Mouse (Mus musculus) E14TG2a.4 (cell line): ENCODE results near the gene Fyn.

Source experiments
- H3K27me3 ChIP-seq: 2 replicates; pipeline ENCODE4 v1.6.1; 2014; ENCODE audit warnings: low read length, control low read depth; ENCODE audit not compliant: insufficient read depth
- H3K36me3 ChIP-seq: 2 replicates; pipeline ENCODE4 v1.6.1; 2014; ENCODE audit warnings: low read length, control low read depth; ENCODE audit not compliant: insufficient read depth
- H3K4me1 ChIP-seq: replicated peaks from 2 replicates; pipeline ENCODE4 v1.6.1; 2014; ENCODE audit warnings: low read depth, low read length, control low read depth
- H3K4me3 ChIP-seq: replicated peaks from 2 replicates; pipeline ENCODE4 v1.5.1; 2014; ENCODE audit warnings: mild to moderate bottlenecking, low read length
- H3K9me3 ChIP-seq: 2 replicates; pipeline ENCODE4 v1.6.1; 2014; ENCODE audit warnings: low read length, control low read depth
- CTCF ChIP-seq: conservative IDR thresholded peaks from 2 replicates; pipeline ENCODE4 v1.5.1; 2014; ENCODE audit warnings: low read length
- NANOG ChIP-seq: IDR thresholded peaks from 2 replicates; pipeline ENCODE4 v1.6.1; 2014; ENCODE audit warnings: borderline replicate concordance, low read length, mixed read lengths
- POU5F1 ChIP-seq: IDR thresholded peaks from 2 replicates; pipeline ENCODE4 v1.6.1; 2014; ENCODE audit warnings: low read length, borderline replicate concordance

The Fyn gene

DNA sequence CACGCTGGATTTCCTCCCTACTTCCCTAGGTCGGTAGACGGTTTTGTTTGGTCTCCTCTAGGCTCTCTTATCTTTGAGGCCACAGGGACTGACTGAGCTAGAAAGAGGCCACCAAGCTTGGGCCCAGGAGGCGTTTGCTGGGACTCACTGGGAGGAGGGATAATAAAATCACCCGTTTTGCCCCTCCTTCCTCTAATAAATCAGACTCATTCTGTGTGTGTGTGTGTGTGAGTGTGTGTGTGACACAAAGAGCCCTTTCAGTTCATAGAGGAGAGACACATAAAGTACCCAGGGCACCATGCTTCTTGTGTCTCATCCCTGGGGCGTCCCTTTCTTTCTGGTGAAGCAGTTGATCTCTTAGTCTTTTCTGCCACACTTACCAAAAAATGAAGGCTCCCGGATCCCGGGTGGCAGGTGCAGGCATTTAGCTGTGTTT lies 2.1 kb downstream of the Fyn start:
- TF ChIP-seq POU5F1: no peak
- peaks cover 16% of the 10 kb centered on the region for H3K4me1 ChIP-seq
- H3K9me3 ChIP-seq: no peaks in the 10 kb centered on the region
- peaks cover 5% of the 10 kb centered on the region; the same call in 1 of the 2 replicates for H3K36me3 ChIP-seq
- H3K27me3 ChIP-seq: peaks cover 43% of the 10 kb centered on the region
- peak overlapping the region; percentile 91 for H3K4me3 ChIP-seq

DNA sequence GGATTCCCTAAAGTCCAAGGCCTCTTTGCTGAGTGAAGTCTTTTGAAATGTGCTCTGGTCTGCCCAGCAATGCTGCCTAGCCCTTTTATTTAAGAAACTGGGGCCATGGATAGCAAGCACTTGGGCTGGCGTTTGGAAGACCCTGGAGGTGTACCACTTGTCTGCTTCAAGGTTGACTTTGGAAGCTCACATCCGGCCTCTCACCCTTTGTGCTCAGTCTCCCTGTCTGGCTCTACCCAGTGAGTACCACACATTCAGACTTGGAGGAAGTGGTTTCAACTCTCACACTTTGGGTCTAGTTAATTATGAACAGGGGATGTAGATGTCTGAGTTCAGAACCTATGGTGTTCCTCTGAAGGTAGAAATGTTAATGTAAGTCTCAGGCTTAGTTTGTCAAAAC lies 2.8 kb downstream of the Fyn start:
- Histone ChIP-seq H3K4me3 (no peak overlapping the region), H3K36me3 (peaks cover 5% of the 10 kb centered on the region; the same call in 1 of the 2 replicates), H3K9me3 (no peaks in the 10 kb centered on the region), H3K4me1 (peaks cover 16% of the 10 kb centered on the region), H3K27me3 (peaks cover 39% of the 10 kb centered on the region)
- TF ChIP-seq CTCF: no peak
- no peak for TF ChIP-seq POU5F1
- no peak for TF ChIP-seq NANOG

DNA sequence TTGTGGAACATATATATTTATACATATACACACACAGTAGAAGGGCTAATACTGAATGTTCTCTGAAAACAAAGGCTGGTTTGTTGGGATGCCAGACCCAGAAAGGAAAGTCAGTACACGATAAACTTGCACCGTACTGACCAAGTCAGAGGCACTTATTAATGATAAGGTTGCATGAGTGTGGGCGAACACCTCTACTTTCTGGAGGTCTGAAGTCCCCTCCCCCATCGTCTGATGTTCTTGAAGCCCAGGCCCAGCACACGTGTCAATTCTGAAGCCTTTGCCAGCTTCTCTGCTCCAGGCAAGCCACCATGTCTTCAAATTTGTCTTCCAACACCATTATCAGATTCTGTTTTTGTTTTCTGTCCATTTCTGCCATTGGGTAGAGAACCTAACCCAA lies 3.3 kb downstream of the Fyn start:
- Histone ChIP-seq H3K4me1 (peaks cover 16% of the 10 kb centered on the region), H3K9me3 (no peaks in the 10 kb centered on the region), H3K4me3 (no peak overlapping the region), H3K27me3 (peaks cover 35% of the 10 kb centered on the region), H3K36me3 (peaks cover 5% of the 10 kb centered on the region; the same call in 1 of the 2 replicates)
- TF ChIP-seq POU5F1: no peak
- TF ChIP-seq CTCF: no peak
- no peak for TF ChIP-seq NANOG

DNA sequence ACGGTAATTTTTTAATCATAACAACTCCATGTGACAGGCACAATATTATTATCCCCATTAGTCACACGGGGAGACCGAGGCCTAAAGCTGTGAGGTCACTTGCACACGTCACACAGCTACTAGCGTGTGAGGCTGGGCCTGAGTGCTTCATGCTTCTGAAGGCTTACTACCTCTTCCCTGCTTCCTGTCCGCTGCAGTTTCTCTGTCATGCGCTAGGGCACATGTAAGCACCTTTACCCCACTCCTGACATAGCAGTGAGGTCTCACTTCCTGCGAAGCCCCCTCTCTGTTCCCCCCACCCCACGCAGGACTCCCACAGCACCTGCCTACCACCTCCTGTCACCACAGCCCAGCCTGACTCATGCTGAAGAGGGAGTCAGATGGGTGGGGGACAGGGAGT lies 8.0 kb downstream of the Fyn start:
- TF ChIP-seq CTCF: no peak
- no peak for TF ChIP-seq POU5F1
- TF ChIP-seq NANOG: no peak
- H3K4me1 ChIP-seq: peaks cover 9% of the 10 kb centered on the region

DNA sequence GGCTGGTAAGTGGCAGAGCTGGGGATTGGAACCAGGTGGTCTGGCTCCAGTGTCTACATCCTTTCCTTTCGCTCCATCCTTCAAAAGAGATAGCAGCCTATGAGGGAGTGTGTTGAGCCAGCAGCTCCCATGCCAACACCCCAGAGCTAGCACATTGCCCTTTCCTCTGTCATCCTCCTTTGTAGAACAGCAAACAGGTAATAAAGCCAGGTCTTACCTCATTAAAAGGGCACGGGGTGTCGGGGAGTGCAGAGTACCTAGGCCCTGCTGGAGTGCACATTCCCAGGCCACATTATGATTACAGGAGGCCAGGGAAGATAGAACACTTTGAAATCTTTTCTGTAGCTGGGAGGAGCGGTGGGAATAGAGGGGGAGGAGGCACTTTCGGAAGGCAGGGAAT lies 8.6 kb downstream of the Fyn start:
- no peak overlapping the region for H3K4me3 ChIP-seq
- H3K9me3 ChIP-seq: no peaks in the 10 kb centered on the region
- H3K36me3 ChIP-seq: peaks cover 3% of the 10 kb centered on the region; the same call in 1 of the 2 replicates
- H3K27me3 ChIP-seq: peaks cover 3% of the 10 kb centered on the region; the same call in 1 of the 2 replicates
- H3K4me1 ChIP-seq: peaks cover 9% of the 10 kb centered on the region
- TF ChIP-seq CTCF (no peak), POU5F1 (no peak), NANOG (no peak)

More for the DNA sequence above, 8.0 kb downstream of the Fyn start:
- Histone ChIP-seq H3K4me3 (no peak overlapping the region), H3K27me3 (peaks cover 7% of the 10 kb centered on the region), H3K36me3 (peaks cover 5% of the 10 kb centered on the region; the same call in 1 of the 2 replicates), H3K9me3 (no peaks in the 10 kb centered on the region)

DNA sequence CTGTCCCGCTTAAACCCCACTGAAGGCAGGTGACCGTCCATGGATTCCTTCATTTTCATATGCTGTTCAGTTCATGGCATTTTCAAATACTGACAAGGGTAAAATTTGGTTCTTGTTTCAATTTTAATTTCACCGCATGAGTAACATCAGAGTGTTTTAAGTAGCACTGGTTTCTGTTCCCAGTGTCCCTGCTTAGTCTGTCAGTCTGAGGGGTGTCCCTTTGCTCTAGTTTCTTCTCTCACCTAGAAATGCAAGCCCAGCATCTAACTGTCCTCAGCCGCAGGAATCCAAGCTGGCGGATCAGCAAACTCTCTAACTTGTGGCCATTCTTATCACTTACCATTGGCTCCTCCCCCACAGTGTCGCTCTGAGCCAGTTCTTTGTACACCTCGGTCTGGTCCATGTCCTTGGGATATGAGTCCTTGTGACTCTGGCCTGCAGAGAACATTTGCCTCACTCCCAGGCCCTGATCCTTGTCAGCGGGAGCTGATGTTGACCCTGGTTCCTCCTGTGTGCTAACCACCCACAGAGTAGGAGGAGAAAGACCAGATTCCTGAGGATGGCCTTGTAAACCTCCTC lies 9.5 kb downstream of the Fyn start:
- Histone ChIP-seq H3K4me3 (no peak overlapping the region), H3K36me3 (no peaks in the 10 kb centered on the region), H3K9me3 (no peaks in the 10 kb centered on the region), H3K27me3 (no peaks in the 10 kb centered on the region), H3K4me1 (peaks cover 9% of the 10 kb centered on the region)
- TF ChIP-seq NANOG: no peak
- no peak for TF ChIP-seq CTCF
- TF ChIP-seq POU5F1: no peak

DNA sequence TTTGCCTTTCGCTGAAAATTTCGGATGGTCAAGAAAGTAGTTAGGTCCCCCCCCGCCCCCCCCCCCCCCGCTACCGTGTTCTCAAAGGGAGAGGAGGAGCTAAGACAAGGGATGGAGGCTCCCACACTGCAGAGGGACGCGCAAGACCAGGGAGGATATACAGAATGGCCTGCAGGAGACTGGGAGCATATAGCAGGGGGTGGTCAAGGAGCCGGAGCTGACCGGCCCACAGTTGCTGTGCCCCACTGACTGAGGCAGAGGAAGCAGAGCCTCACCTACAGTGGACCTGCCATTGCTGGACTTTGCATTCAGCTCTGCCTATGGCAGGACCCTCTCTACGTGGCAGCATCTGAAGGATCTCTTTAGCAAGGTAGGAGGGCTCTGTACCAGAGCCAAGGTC lies 10.6 kb downstream of the Fyn start:
- Histone ChIP-seq H3K9me3 (no peaks in the 10 kb centered on the region), H3K4me3 (no peak overlapping the region), H3K27me3 (no peaks in the 10 kb centered on the region), H3K36me3 (no peaks in the 10 kb centered on the region), H3K4me1 (peaks cover 9% of the 10 kb centered on the region)
- TF ChIP-seq CTCF (no peak), POU5F1 (no peak), NANOG (no peak)

DNA sequence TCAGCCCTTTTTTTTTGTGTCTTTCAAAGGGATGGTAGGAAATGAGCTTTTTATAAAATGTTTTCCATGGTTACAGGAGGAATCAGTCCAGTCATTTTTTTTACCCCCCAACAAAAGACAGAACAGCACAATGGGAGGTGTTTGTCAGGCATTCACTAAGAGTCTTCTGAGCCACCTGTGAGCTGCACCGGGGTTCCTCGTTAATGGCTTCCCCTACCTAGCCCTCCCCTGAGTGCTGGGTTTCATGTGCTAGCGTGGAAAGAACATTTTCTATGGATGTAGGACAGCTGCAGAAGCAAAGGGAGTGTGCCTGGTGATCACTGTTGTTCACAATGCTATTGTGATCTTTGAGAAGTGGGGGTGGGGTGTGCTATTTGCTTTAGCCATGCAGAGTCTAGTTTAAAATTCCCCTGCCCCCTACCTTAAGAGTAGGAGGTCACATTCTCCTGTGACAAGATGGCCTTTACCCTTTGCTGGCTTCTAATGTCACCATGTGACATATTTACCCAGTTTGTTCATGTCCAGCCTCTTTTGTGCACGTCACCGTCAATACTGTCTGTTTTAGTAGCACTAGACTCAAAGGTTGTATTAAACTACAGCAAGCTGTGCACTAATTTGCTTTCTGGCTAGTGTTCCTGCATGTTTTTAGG lies 11.2 kb downstream of the Fyn start:
- TF ChIP-seq POU5F1 (no peak), CTCF (no peak), NANOG (no peak)
- Histone ChIP-seq H3K9me3 (no peaks in the 10 kb centered on the region), H3K36me3 (no peaks in the 10 kb centered on the region), H3K4me1 (peaks cover 9% of the 10 kb centered on the region), H3K27me3 (no peaks in the 10 kb centered on the region), H3K4me3 (no peak overlapping the region)

DNA sequence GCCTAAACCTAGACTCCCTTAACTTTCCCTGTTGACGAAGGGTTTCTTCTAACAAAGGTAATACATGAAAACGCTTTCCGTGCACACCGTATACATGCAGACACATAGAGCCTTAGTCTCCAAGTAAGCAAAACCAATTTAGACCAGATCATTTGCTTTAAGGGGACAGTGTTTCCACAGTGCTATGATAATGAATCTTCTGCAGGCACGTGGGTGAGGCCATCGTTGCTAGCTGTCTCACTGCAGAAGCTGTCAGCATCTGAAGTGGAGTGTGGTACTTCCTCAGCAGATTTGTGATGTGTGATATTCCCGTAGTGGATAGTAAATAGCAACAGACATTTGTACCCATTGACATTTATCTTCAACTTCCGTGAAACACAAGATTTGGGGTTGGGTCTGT lies 16.6 kb downstream of the Fyn start:
- no peak overlapping the region for H3K4me3 ChIP-seq
- no peaks in the 10 kb centered on the region for H3K36me3 ChIP-seq
- no peaks in the 10 kb centered on the region for H3K27me3 ChIP-seq
- TF ChIP-seq NANOG (no peak), CTCF (no peak), POU5F1 (no peak)
- no peaks in the 10 kb centered on the region for H3K9me3 ChIP-seq
- no peaks in the 10 kb centered on the region; the same call in 1 of the 2 replicates for H3K4me1 ChIP-seq
